Comparison of ENCODE assay signal across 28 mouse cellular contexts in the genomic region with DNA sequence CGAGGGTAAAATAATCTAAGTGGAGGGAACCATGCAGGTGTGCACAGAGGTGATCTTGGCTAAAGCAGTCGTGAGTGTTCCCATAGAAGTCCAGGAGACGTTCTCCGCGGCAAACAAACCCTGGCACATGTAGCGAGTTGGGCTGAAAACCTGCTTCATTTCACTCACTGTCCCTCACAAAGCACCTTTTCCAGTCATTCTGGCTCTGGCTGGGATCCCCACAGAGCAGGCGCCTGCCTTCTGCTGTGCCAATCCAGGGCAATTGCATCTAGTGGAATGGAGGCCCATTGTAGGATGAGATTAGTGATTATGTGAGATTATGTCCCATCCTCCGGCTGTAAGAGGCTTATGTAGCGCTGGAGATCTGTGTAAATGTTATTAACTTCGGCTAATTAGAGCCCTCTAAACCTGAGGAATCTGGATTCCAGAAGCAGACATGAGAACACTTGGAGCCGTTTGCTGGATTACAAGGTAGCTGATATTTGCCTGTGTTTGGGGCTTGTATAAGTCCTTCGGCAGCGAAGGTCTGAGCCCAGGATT.
DNase-seq lines count a peak whose midpoint lies in the region; ATAC-seq lines count a peak whose summit lies in the region.
"Had no signal": no experiment of that assay in that cellular context is flagged by ENCODE, and none has a peak within 500 bp of the region (broad histone marks: within the 10 kb centered on the region; RNA-seq: fewer than 3 reads in every experiment).

No protein-coding gene starts in this region.

- no peaks in the 10 kb centered on the region for H3K27me3 ChIP-seq in midbrain, embryonic 11.5 days (ENCODE audit: control insufficient read depth, insufficient read depth, low read length)
- no peaks in the 10 kb centered on the region for H3K27me3 ChIP-seq in midbrain, embryonic 15.5 days (replicated peaks)
- H3K27me3 ChIP-seq: embryonic facial prominence, embryonic 13.5 days; forebrain, embryonic 15.5 days; limb, embryonic 15.5 days; liver, embryonic 13.5 days; neural tube, embryonic 15.5 days had no signal

- peak; percentile 10 for DNase-seq in midbrain, embryonic 11.5 days (ENCODE audit: low spot score, missing footprints)
- DNase-seq in cerebellum, adult 18-20 months, result peak; percentile 39 to 59
- peak; percentile 37 for DNase-seq in cerebellum, adult 9-11 months
- peak; percentile 41 for DNase-seq in retina, embryonic 14.5 days (ENCODE audit: low spot score)
- no peak for DNase-seq in c-Kit-positive CD71-positive TER-119-positive erythroid progenitor cells, embryonic 14.5 days (ENCODE audit: low spot score)
- DNase-seq in left cerebral cortex, adult 11 months (ENCODE audit: low spot score), result no peak
- no peak for DNase-seq in frontal cortex, postnatal 14 days (ENCODE audit: low spot score in 2 of 2)
- DNase-seq: adrenal gland, adult 2 months; adrenal gland, postnatal 36 days; kidney, adult 2 months; kidney, postnatal 4 days; layer of hippocampus, postnatal 36 days; liver, embryonic 13.5 days; lung, adult 18-20 months; lung, postnatal 10 days; thymus, adult 2 months; thymus, postnatal 4 days had no signal

- ATAC-seq in midbrain, embryonic 11.5 days (ENCODE audit: low FRiP score), result no peak
- no peak for ATAC-seq in midbrain, embryonic 15.5 days (replicated peaks)
- ATAC-seq: activated CD4-positive, CD25-positive, alpha-beta regulatory T cell, adult 4 months; forebrain, embryonic 15.5 days; hindbrain, embryonic 16.5 days had no signal

- no peak overlapping the region for H3K4me2 ChIP-seq in midbrain, embryonic 11.5 days
- no peak overlapping the region for H3K4me2 ChIP-seq in midbrain, embryonic 15.5 days
- H3K4me2 ChIP-seq: embryonic facial prominence, embryonic 13.5 days; forebrain, embryonic 15.5 days; limb, embryonic 15.5 days; liver, embryonic 13.5 days; neural tube, embryonic 15.5 days had no signal

- H3K9ac ChIP-seq in midbrain, embryonic 11.5 days (ENCODE audit: low read length), result no peak overlapping the region
- no peak overlapping the region for H3K9ac ChIP-seq in midbrain, embryonic 15.5 days
- H3K9ac ChIP-seq: embryonic facial prominence, embryonic 13.5 days; forebrain, embryonic 15.5 days; limb, embryonic 15.5 days; liver, embryonic 13.5 days; neural tube, embryonic 15.5 days had no signal

- WGBS in midbrain, embryonic 11.5 days, result 46% methylated on average over 13 of the region's 13 CpGs
- 42% methylated on average over 13 of the region's 13 CpGs for WGBS in midbrain, embryonic 15.5 days

- H3K4me1 ChIP-seq in midbrain, embryonic 11.5 days (ENCODE audit: control insufficient read depth, insufficient read depth, low read length), result no peaks in the 10 kb centered on the region
- H3K4me1 ChIP-seq in midbrain, embryonic 15.5 days, result no peaks in the 10 kb centered on the region
- H3K4me1 ChIP-seq: embryonic facial prominence, embryonic 13.5 days; forebrain, embryonic 15.5 days; limb, embryonic 10.5 days; limb, embryonic 15.5 days; liver, embryonic 13.5 days; neural tube, embryonic 15.5 days had no signal

- no peak overlapping the region for H3K27ac ChIP-seq in midbrain, embryonic 11.5 days (ENCODE audit: low read depth, low read length)
- H3K27ac ChIP-seq in midbrain, embryonic 15.5 days, result no peak overlapping the region
- H3K27ac ChIP-seq: embryonic facial prominence, embryonic 13.5 days; forebrain, embryonic 10.5 days; forebrain, embryonic 15.5 days; kidney, postnatal 0 days; limb, embryonic 10.5 days; limb, embryonic 15.5 days; liver, embryonic 13.5 days; macrophage; neural tube, embryonic 15.5 days had no signal

- H3K4me3 ChIP-seq in midbrain, embryonic 11.5 days (ENCODE audit: low read depth, low read length), result no peak overlapping the region
- H3K4me3 ChIP-seq in midbrain, embryonic 15.5 days, result no peak overlapping the region
- H3K4me3 ChIP-seq: embryonic facial prominence, embryonic 13.5 days; forebrain, embryonic 10.5 days; forebrain, embryonic 15.5 days; limb, embryonic 10.5 days; limb, embryonic 15.5 days; liver, embryonic 13.5 days; neural tube, embryonic 15.5 days had no signal

- H3K36me3 ChIP-seq in midbrain, embryonic 11.5 days (ENCODE audit: control insufficient read depth, insufficient read depth, low read length), result no peaks in the 10 kb centered on the region
- H3K36me3 ChIP-seq in midbrain, embryonic 15.5 days (replicated peaks), result no peaks in the 10 kb centered on the region
- H3K36me3 ChIP-seq: embryonic facial prominence, embryonic 13.5 days; forebrain, embryonic 10.5 days; forebrain, embryonic 15.5 days; limb, embryonic 10.5 days; limb, embryonic 15.5 days; liver, embryonic 13.5 days; neural tube, embryonic 15.5 days had no signal

- no peaks in the 10 kb centered on the region for H3K9me3 ChIP-seq in midbrain, embryonic 11.5 days (ENCODE audit: control insufficient read depth, low read length)
- H3K9me3 ChIP-seq in midbrain, embryonic 15.5 days, result no peaks in the 10 kb centered on the region
- H3K9me3 ChIP-seq: embryonic facial prominence, embryonic 13.5 days; forebrain, embryonic 10.5 days; forebrain, embryonic 15.5 days; limb, embryonic 10.5 days; limb, embryonic 15.5 days; liver, embryonic 13.5 days; neural tube, embryonic 15.5 days had no signal

Comparison
In these comparisons a context has a peak if more than half of its experiments do, and no peak if none do; other contexts are left out.
1. DNase-seq: peak in midbrain, embryonic 11.5 days (single experiment), cerebellum, adult 18-20 months (2 of 2), cerebellum, adult 9-11 months (single experiment) and retina, embryonic 14.5 days (single experiment); none in c-Kit-positive CD71-positive TER-119-positive erythroid progenitor cells, embryonic 14.5 days (single experiment), left cerebral cortex, adult 11 months (single experiment) and frontal cortex, postnatal 14 days (0 of 2).